Mouse (Mus musculus) thymus, adult 2 months (tissue): ENCODE data around the gene Foxl1. TPM values are rescaled to one million over a fixed set of nuclear protein-coding genes. Genes with fewer than 3 reads are reported as not detected.

Source experiments
- DNase-seq: peaks from one replicate; pipeline ENCODE4 v3.0.0; 2021
- H3K27ac ChIP-seq: fragments of 200-500 bp; 2 replicates; pipeline ENCODE4 v1.5.1; 2012; ENCODE audit warnings: low read length, control low read depth; ENCODE audit not compliant: control insufficient read depth, insufficient read depth
- H3K27me3 ChIP-seq: fragments of 200-500 bp; 2 replicates; pipeline ENCODE4 v1.6.1; 2012; ENCODE audit warnings: mild to moderate bottlenecking, low read length, moderate library complexity, mixed read lengths; ENCODE audit not compliant: control insufficient read depth, insufficient read depth
- H3K36me3 ChIP-seq: fragments of 200-500 bp; 2 replicates; pipeline ENCODE4 v1.6.1; 2012; ENCODE audit warnings: mild to moderate bottlenecking, low read length, moderate library complexity; ENCODE audit not compliant: control insufficient read depth, insufficient read depth
- H3K4me1 ChIP-seq: fragments of 200-500 bp; replicated peaks from 2 replicates; pipeline ENCODE4 v1.6.1; 2012; ENCODE audit warnings: low read length; ENCODE audit not compliant: control insufficient read depth, insufficient read depth
- H3K4me3 ChIP-seq: fragments of 200-500 bp; 2 replicates; pipeline ENCODE4 v1.5.1; 2012; ENCODE audit warnings: mild to moderate bottlenecking, low read length, control low read depth, moderate library complexity; ENCODE audit not compliant: control insufficient read depth, insufficient read depth
- CTCF ChIP-seq: fragments of 200-500 bp; IDR thresholded peaks from 2 replicates; pipeline ENCODE4 v1.5.1; 2012; ENCODE audit warnings: mild to moderate bottlenecking, control low read depth, low read length, moderate library complexity, borderline replicate concordance; ENCODE audit not compliant: control insufficient read depth, poor library complexity, insufficient read depth; ENCODE audit errors: extremely low read depth
- POLR2A ChIP-seq: fragments of 200-500 bp; IDR thresholded peaks from 2 replicates; pipeline ENCODE4 v1.6.1; 2012; ENCODE audit warnings: mild to moderate bottlenecking, low read length, control low read depth, moderate library complexity; ENCODE audit not compliant: control insufficient read depth, poor library complexity, insufficient read depth; ENCODE audit errors: extremely low read depth
- WGBS: fragments of 180-500 bp; shearing (Covaris S2); methylation state at CpG from one replicate; pipeline ENCODE4 v1.1.7; 2018; 5-methylcytosine and 5-hydroxymethylcytosine counted together
- polyA plus RNA-seq: library from polyadenylated mRNA; depleted of rRNA; stranded (reverse); fragments of >200 nt; gene quantifications from 2 replicates; pipeline ENCODE4 v1.2.3, GENCODE M21; 2012; rRNA removed

Foxl1 gene
- polyA plus RNA-seq = 0.11 and 0.14 TPM in 2 replicates

GRCm38 (mm10) chr8:121127756-121128375 is at the start of gene Foxl1:
Gene Foxl1 (plus strand): TSS chr8:121127940.
- TF ChIP-seq CTCF (no peak), POLR2A (no peak)
- Histone ChIP-seq H3K4me1 (no peaks in the 10 kb centered on the region), H3K27me3 (peaks cover 22% of the 10 kb centered on the region), H3K36me3 (no peaks in the 10 kb centered on the region), H3K4me3 (no peak within 1 kb of the TSS), H3K27ac (no peak within 1 kb of the TSS)
- WGBS = 7% methylated on average over 43 of the region's 43 CpGs
- no peak for DNase-seq

- Histone ChIP-seq H3K27me3 (peaks cover 46% of the 10 kb centered on the region), H3K4me1 (peaks cover 6% of the 10 kb centered on the region), H3K36me3 (no peaks in the 10 kb centered on the region), H3K4me3 (no peak overlapping the region), H3K27ac (no peak overlapping the region)
- no peak for TF ChIP-seq CTCF
- no peak for TF ChIP-seq POLR2A
- DNase-seq = no peak
- WGBS = 22% methylated on average over 14 of the region's 14 CpGs
Measured at GRCm38 (mm10) chr8:121078721-121079120, 49.0 kb upstream of the Foxl1 start.

- Histone ChIP-seq H3K27me3 (peaks cover 43% of the 10 kb centered on the region; the same call in 1 of the 2 replicates), H3K4me3 (no peak overlapping the region), H3K4me1 (peaks cover 6% of the 10 kb centered on the region), H3K36me3 (no peaks in the 10 kb centered on the region), H3K27ac (no peak overlapping the region)
- TF ChIP-seq POLR2A = no peak
- DNase-seq = no peak
- WGBS = 18% methylated on average over 7 of the region's 7 CpGs
Measured at GRCm38 (mm10) chr8:121079201-121079600, 48.5 kb upstream of the Foxl1 start.

GRCm38 (mm10) chr8:121079944-121080343 is 47.8 kb upstream of the Foxl1 start:
- Histone ChIP-seq H3K36me3 (no peaks in the 10 kb centered on the region), H3K4me3 (no peak overlapping the region), H3K27me3 (peaks cover 40% of the 10 kb centered on the region; the same call in 1 of the 2 replicates), H3K4me1 (peaks cover 6% of the 10 kb centered on the region), H3K27ac (no peak overlapping the region)
- 30% methylated on average over 12 of the region's 12 CpGs for WGBS
- DNase-seq = no peak
- TF ChIP-seq POLR2A (no peak), CTCF (no peak)

- DNase-seq = no peak
- peaks cover 38% of the 10 kb centered on the region; the same call in 1 of the 2 replicates for H3K27me3 ChIP-seq
- H3K36me3 ChIP-seq = no peaks in the 10 kb centered on the region
- no peak overlapping the region for H3K4me3 ChIP-seq
- H3K4me1 ChIP-seq = peaks cover 6% of the 10 kb centered on the region
- no peak overlapping the region for H3K27ac ChIP-seq
- TF ChIP-seq POLR2A = no peak
- TF ChIP-seq CTCF = no peak
- 4% methylated on average over 49 of the region's 49 CpGs for WGBS
Measured at GRCm38 (mm10) chr8:121080361-121081090, 47.2 kb upstream of the Foxl1 start.

- Histone ChIP-seq H3K27ac (no peak overlapping the region), H3K36me3 (no peaks in the 10 kb centered on the region), H3K27me3 (peaks cover 33% of the 10 kb centered on the region; the same call in 1 of the 2 replicates), H3K4me1 (peaks cover 6% of the 10 kb centered on the region), H3K4me3 (no peak overlapping the region)
- WGBS = 19% methylated on average over 7 of the region's 7 CpGs
- TF ChIP-seq POLR2A (no peak), CTCF (no peak)
- no peak for DNase-seq
Measured at GRCm38 (mm10) chr8:121081398-121081797, 46.3 kb upstream of the Foxl1 start.
